Mouse (Mus musculus) hindbrain, embryonic 13.5 days (tissue): Measurements from ENCODE around the gene Dnhd1. TPM values are rescaled to one million over a fixed set of nuclear protein-coding genes. Genes with fewer than 3 reads are reported as not detected.

Experiments
- ATAC-seq: fragments of 200-750 bp; cut with Nextera tagmentation; 2 replicates; pipeline ENCODE4 v1.8.0; 2017; ENCODE audit warnings: moderate TSS enrichment; ENCODE audit not compliant: low FRiP score
- H3K27ac ChIP-seq: fragments of 300-500 bp; sonication (generic); 2 replicates; pipeline ENCODE4 v1.5.1; 2015; ENCODE audit warnings: inconsistent platforms, mild to moderate bottlenecking, moderate library complexity
- H3K27me3 ChIP-seq: fragments of 300-500 bp; sonication (generic); 2 replicates; pipeline ENCODE4 v1.6.1; 2015; ENCODE audit warnings: mild to moderate bottlenecking, inconsistent platforms
- H3K36me3 ChIP-seq: fragments of 300-500 bp; sonication (generic); 2 replicates; pipeline ENCODE4 v1.6.1; 2015; ENCODE audit warnings: mild to moderate bottlenecking, inconsistent platforms
- H3K4me1 ChIP-seq: fragments of 300-500 bp; sonication (generic); replicated peaks from 2 replicates; pipeline ENCODE4 v1.6.1; 2015; ENCODE audit warnings: inconsistent platforms
- H3K4me2 ChIP-seq: fragments of 300-500 bp; sonication (generic); 2 replicates; pipeline ENCODE4 v1.6.1; 2015; ENCODE audit warnings: inconsistent platforms, mild to moderate bottlenecking, moderate library complexity
- H3K4me3 ChIP-seq: fragments of 300-500 bp; sonication (generic); 2 replicates; pipeline ENCODE4 v1.5.1; 2015; ENCODE audit warnings: mild to moderate bottlenecking, inconsistent platforms
- H3K9ac ChIP-seq: fragments of 300-500 bp; sonication (generic); 2 replicates; pipeline ENCODE4 v1.6.1; 2015; ENCODE audit warnings: mild to moderate bottlenecking, inconsistent platforms
- H3K9me3 ChIP-seq: fragments of 300-500 bp; sonication (generic); 2 replicates; pipeline ENCODE4 v1.6.1; 2016; ENCODE audit warnings: inconsistent platforms
- WGBS: fragments of 180-500 bp; shearing (Covaris S2); methylation state at CpG from one replicate; pipeline ENCODE4 v1.1.7; 2015; 5-methylcytosine and 5-hydroxymethylcytosine counted together
- polyA plus RNA-seq: library from polyadenylated mRNA; unstranded; fragments of >200 nt; fragmentation: Nextera tagmentation; extraction: Ambion mirVana; gene quantifications from 2 replicates; pipeline ENCODE4 v1.2.1, GENCODE M21; 2015

Gene Dnhd1
- polyA plus RNA-seq, 1 experiment from 2014 or later, result 1.1 TPM

GRCm38 (mm10) chr7:105685541-105686197 is 35.0 kb downstream of the Dnhd1 start:
- Histone ChIP-seq H3K27me3 (0 out of 2 replicates have a peak, but pooled peaks cover 4% of the 10 kb centered on the region), H3K9me3 (no peaks in the 10 kb centered on the region), H3K4me3 (no peak overlapping the region), H3K36me3 (no peaks in the 10 kb centered on the region), H3K9ac (peak overlapping the region; percentile 43; the same call in 1 of the 2 replicates), H3K4me1 (no peaks in the 10 kb centered on the region; the same call in 1 of the 2 replicates), H3K27ac (no peak overlapping the region), H3K4me2 (peak overlapping the region; percentile 29; the same call in 1 of the 2 replicates)
- 16% methylated on average over 13 of the region's 13 CpGs for WGBS
- ATAC-seq, result no peak

- ATAC-seq, result no peak
- Histone ChIP-seq H3K4me1 (no peaks in the 10 kb centered on the region), H3K4me2 (no peak overlapping the region), H3K9ac (no peak overlapping the region), H3K9me3 (no peaks in the 10 kb centered on the region), H3K27me3 (0 out of 2 replicates have a peak, but pooled peaks cover 4% of the 10 kb centered on the region), H3K36me3 (no peaks in the 10 kb centered on the region), H3K27ac (no peak overlapping the region), H3K4me3 (no peak overlapping the region)
- 83% methylated on average over 1 of the region's 1 CpGs for WGBS
Observed at GRCm38 (mm10) chr7:105690875-105691274, 40.2 kb downstream of the Dnhd1 start.

- Histone ChIP-seq H3K4me3 (no peak overlapping the region), H3K27me3 (no peaks in the 10 kb centered on the region), H3K36me3 (no peaks in the 10 kb centered on the region), H3K9me3 (no peaks in the 10 kb centered on the region), H3K9ac (no peak overlapping the region), H3K4me1 (no peaks in the 10 kb centered on the region), H3K4me2 (no peak overlapping the region), H3K27ac (no peak overlapping the region)
- WGBS, result 82% methylated on average over 16 of the region's 16 CpGs
- ATAC-seq, result no peak
Observed at GRCm38 (mm10) chr7:105703184-105703583, 52.6 kb downstream of the Dnhd1 start.

GRCm38 (mm10) chr7:105703816-105704215 is 53.2 kb downstream of the Dnhd1 start:
- H3K4me3 ChIP-seq, result no peak overlapping the region
- WGBS, result 94% methylated on average over 4 of the region's 4 CpGs
- H3K27ac ChIP-seq, result no peak overlapping the region
- H3K36me3 ChIP-seq, result no peaks in the 10 kb centered on the region
- no peaks in the 10 kb centered on the region for H3K4me1 ChIP-seq
- no peaks in the 10 kb centered on the region for H3K9me3 ChIP-seq
- H3K27me3 ChIP-seq, result no peaks in the 10 kb centered on the region
- no peak overlapping the region for H3K4me2 ChIP-seq
- H3K9ac ChIP-seq, result no peak overlapping the region
- no peak for ATAC-seq

GRCm38 (mm10) chr7:105708733-105709132 is 58.1 kb downstream of the Dnhd1 start:
- ATAC-seq, result no peak
- Histone ChIP-seq H3K4me2 (no peak overlapping the region), H3K36me3 (no peaks in the 10 kb centered on the region), H3K27me3 (no peaks in the 10 kb centered on the region), H3K9ac (no peak overlapping the region), H3K9me3 (no peaks in the 10 kb centered on the region), H3K27ac (no peak overlapping the region), H3K4me3 (no peak overlapping the region), H3K4me1 (no peaks in the 10 kb centered on the region)
- 94% methylated on average over 5 of the region's 5 CpGs for WGBS

- Histone ChIP-seq H3K4me1 (no peaks in the 10 kb centered on the region), H3K27ac (no peak overlapping the region), H3K36me3 (peaks cover 1% of the 10 kb centered on the region; the same call in 1 of the 2 replicates), H3K4me2 (no peak overlapping the region), H3K27me3 (no peaks in the 10 kb centered on the region), H3K4me3 (no peak overlapping the region), H3K9ac (no peak overlapping the region), H3K9me3 (no peaks in the 10 kb centered on the region)
- 53% methylated on average over 3 of the region's 3 CpGs for WGBS
- no peak for ATAC-seq
Observed at GRCm38 (mm10) chr7:105715366-105715765, 64.7 kb downstream of the Dnhd1 start.

- H3K9ac ChIP-seq, result no peak overlapping the region
- WGBS, result 78% methylated on average over 2 of the region's 2 CpGs
- no peak for ATAC-seq
- H3K36me3 ChIP-seq, result peaks cover 6% of the 10 kb centered on the region; the same call in 1 of the 2 replicates
- no peak overlapping the region for H3K4me3 ChIP-seq
- no peak overlapping the region for H3K4me2 ChIP-seq
- no peak overlapping the region for H3K27ac ChIP-seq
- H3K9me3 ChIP-seq, result no peaks in the 10 kb centered on the region
- peaks cover 3% of the 10 kb centered on the region; the same call in 1 of the 2 replicates for H3K4me1 ChIP-seq
- H3K27me3 ChIP-seq, result no peaks in the 10 kb centered on the region
Observed at GRCm38 (mm10) chr7:105721916-105722315, 71.3 kb downstream of the Dnhd1 start.

GRCm38 (mm10) chr7:105726144-105726979 is 75.7 kb downstream of the Dnhd1 start:
- Histone ChIP-seq H3K4me1 (peaks cover 3% of the 10 kb centered on the region; the same call in 1 of the 2 replicates), H3K9ac (0 out of 2 replicates have a peak overlapping the region, but pooled peaks have one; percentile 36), H3K4me3 (no peak overlapping the region), H3K27me3 (no peaks in the 10 kb centered on the region), H3K27ac (0 out of 2 replicates have a peak overlapping the region, but pooled peaks have one; percentile 40), H3K9me3 (no peaks in the 10 kb centered on the region), H3K4me2 (no peak overlapping the region), H3K36me3 (peaks cover 21% of the 10 kb centered on the region)
- WGBS, result 86% methylated on average over 4 of the region's 4 CpGs
- ATAC-seq, result peak; percentile 86

- H3K9ac ChIP-seq, result 0 out of 2 replicates have a peak overlapping the region, but pooled peaks have one; percentile 36
- ATAC-seq, result peak; percentile 22; the same call in 1 of the 2 replicates
- no peaks in the 10 kb centered on the region for H3K27me3 ChIP-seq
- 0 out of 2 replicates have a peak overlapping the region, but pooled peaks have one; percentile 40 for H3K27ac ChIP-seq
- no peaks in the 10 kb centered on the region for H3K9me3 ChIP-seq
- H3K4me3 ChIP-seq, result no peak overlapping the region
- 94% methylated on average over 4 of the region's 4 CpGs for WGBS
- H3K4me2 ChIP-seq, result no peak overlapping the region
- H3K36me3 ChIP-seq, result peaks cover 27% of the 10 kb centered on the region
- peaks cover 3% of the 10 kb centered on the region; the same call in 1 of the 2 replicates for H3K4me1 ChIP-seq
Observed at GRCm38 (mm10) chr7:105726980-105727325, 76.3 kb downstream of the Dnhd1 start.

GRCm38 (mm10) chr7:105728701-105729428 is 78.2 kb downstream of the Dnhd1 start:
- no peaks in the 10 kb centered on the region for H3K9me3 ChIP-seq

GRCm38 (mm10) chr7:105733836-105734235 is 83.2 kb downstream of the Dnhd1 start:
- H3K36me3 ChIP-seq, result peaks cover 54% of the 10 kb centered on the region

More at GRCm38 (mm10) chr7:105728701-105729428, 78.2 kb downstream of the Dnhd1 start:
- WGBS, result 48% methylated on average over 6 of the region's 6 CpGs
- no peaks in the 10 kb centered on the region for H3K27me3 ChIP-seq
- H3K4me1 ChIP-seq, result peaks cover 3% of the 10 kb centered on the region; the same call in 1 of the 2 replicates
- H3K27ac ChIP-seq, result no peak overlapping the region
- H3K4me2 ChIP-seq, result no peak overlapping the region
- H3K36me3 ChIP-seq, result peaks cover 46% of the 10 kb centered on the region
- H3K9ac ChIP-seq, result peak overlapping the region; percentile 46
- no peak for ATAC-seq
- no peak overlapping the region for H3K4me3 ChIP-seq

GRCm38 (mm10) chr7:105734826-105735225 is 84.2 kb downstream of the Dnhd1 start:
- no peak for ATAC-seq
- no peaks in the 10 kb centered on the region for H3K27me3 ChIP-seq
- H3K9ac ChIP-seq, result 0 out of 2 replicates have a peak overlapping the region, but pooled peaks have one; percentile 91
- H3K4me3 ChIP-seq, result no peak overlapping the region; the same call in 1 of the 2 replicates
- H3K9me3 ChIP-seq, result no peaks in the 10 kb centered on the region
- H3K4me1 ChIP-seq, result peaks cover 33% of the 10 kb centered on the region
- peaks cover 50% of the 10 kb centered on the region for H3K36me3 ChIP-seq
- no peak overlapping the region for H3K27ac ChIP-seq
- 90% methylated on average over 8 of the region's 8 CpGs for WGBS
- no peak overlapping the region for H3K4me2 ChIP-seq

More at GRCm38 (mm10) chr7:105733836-105734235, 83.2 kb downstream of the Dnhd1 start:
- 97% methylated on average over 11 of the region's 11 CpGs for WGBS
- H3K4me1 ChIP-seq, result peaks cover 30% of the 10 kb centered on the region
- no peak overlapping the region for H3K27ac ChIP-seq
- H3K9me3 ChIP-seq, result no peaks in the 10 kb centered on the region
- H3K4me3 ChIP-seq, result no peak overlapping the region
- no peak overlapping the region for H3K4me2 ChIP-seq
- no peaks in the 10 kb centered on the region for H3K27me3 ChIP-seq
- ATAC-seq, result no peak
- H3K9ac ChIP-seq, result no peak overlapping the region
